Mouse (Mus musculus): ENCODE measurements around the gene Mllt3. TPM values are rescaled to one million over a fixed set of nuclear protein-coding genes. Genes with fewer than 3 reads are reported as not detected.

Mllt3 gene
- polyA plus RNA-seq, 1 experiment from 2014 or later: 107 TPM

GRCm38 (mm10) chr4:87944320-87944719, 88.8 kb downstream of the Mllt3 start:
- H3K4me1 ChIP-seq (replicated peaks): no peaks in the 10 kb centered on the region
- no peaks in the 10 kb centered on the region for H3K9me3 ChIP-seq (replicated peaks)
- no peaks in the 10 kb centered on the region for H3K36me3 ChIP-seq
- ATAC-seq (ENCODE audit: low read depth): no peak
- no peak overlapping the region for H3K27ac ChIP-seq
- H3K4me2 ChIP-seq: no peak overlapping the region
- H3K27me3 ChIP-seq: no peaks in the 10 kb centered on the region
- 47% methylated on average over 3 of the region's 3 CpGs for WGBS (ENCODE audit: insufficient replicate concordance)
- no peak for DNase-seq
- H3K4me3 ChIP-seq (replicated peaks): no peak overlapping the region
- H3K9ac ChIP-seq: no peak overlapping the region

- Histone ChIP-seq H3K9ac (no peak overlapping the region), H3K36me3 (no peaks in the 10 kb centered on the region), H3K4me3 (replicated peaks) (no peak overlapping the region), H3K9me3 (replicated peaks) (no peaks in the 10 kb centered on the region), H3K4me2 (no peak overlapping the region), H3K4me1 (replicated peaks) (no peaks in the 10 kb centered on the region), H3K27ac (no peak overlapping the region), H3K27me3 (no peaks in the 10 kb centered on the region)
- no peak for DNase-seq
- WGBS (ENCODE audit: insufficient replicate concordance): 62% methylated on average over 8 of the region's 8 CpGs
- ATAC-seq (ENCODE audit: low read depth): no peak
These were observed 90.2 kb downstream of the Mllt3 start for GRCm38 (mm10) chr4:87942921-87943403.

- no peaks in the 10 kb centered on the region for H3K27me3 ChIP-seq
- DNase-seq (no peak), ATAC-seq (ENCODE audit: low read depth) (no peak)
- no peak overlapping the region for H3K4me2 ChIP-seq
- no peaks in the 10 kb centered on the region for H3K36me3 ChIP-seq
- H3K4me3 ChIP-seq (replicated peaks): no peak overlapping the region
- H3K27ac ChIP-seq: no peak overlapping the region
- 73% methylated on average over 7 of the region's 7 CpGs for WGBS (ENCODE audit: insufficient replicate concordance)
- H3K9me3 ChIP-seq (replicated peaks): no peaks in the 10 kb centered on the region
- no peak overlapping the region for H3K9ac ChIP-seq
- H3K4me1 ChIP-seq (replicated peaks): peaks cover 7% of the 10 kb centered on the region; the same call in 1 of the 2 replicates
These were observed 93.5 kb downstream of the Mllt3 start for GRCm38 (mm10) chr4:87939474-87940154.

GRCm38 (mm10) chr4:87936326-87936725, 96.8 kb downstream of the Mllt3 start:
- H3K4me2 ChIP-seq: no peak overlapping the region
- H3K27ac ChIP-seq: no peak overlapping the region
- ATAC-seq (ENCODE audit: low read depth): no peak
- WGBS (ENCODE audit: insufficient replicate concordance): 74% methylated on average over 2 of the region's 2 CpGs
- no peak for DNase-seq
- H3K27me3 ChIP-seq: no peaks in the 10 kb centered on the region
- H3K36me3 ChIP-seq: no peaks in the 10 kb centered on the region
- H3K9ac ChIP-seq: no peak overlapping the region
- H3K4me1 ChIP-seq (replicated peaks): peaks cover 23% of the 10 kb centered on the region
- H3K9me3 ChIP-seq (replicated peaks): no peaks in the 10 kb centered on the region
- no peak overlapping the region for H3K4me3 ChIP-seq (replicated peaks)

- Histone ChIP-seq H3K9me3 (replicated peaks) (no peaks in the 10 kb centered on the region), H3K27ac (no peak overlapping the region), H3K27me3 (no peaks in the 10 kb centered on the region), H3K9ac (no peak overlapping the region), H3K36me3 (no peaks in the 10 kb centered on the region), H3K4me2 (no peak overlapping the region), H3K4me1 (replicated peaks) (peaks cover 45% of the 10 kb centered on the region), H3K4me3 (replicated peaks) (no peak overlapping the region)
- ATAC-seq (ENCODE audit: low read depth): no peak
- DNase-seq: no peak
- WGBS (ENCODE audit: insufficient replicate concordance): 74% methylated on average over 4 of the region's 4 CpGs
These were observed 99.3 kb downstream of the Mllt3 start for GRCm38 (mm10) chr4:87933701-87934337.

- H3K36me3 ChIP-seq: no peaks in the 10 kb centered on the region
- ATAC-seq (ENCODE audit: low read depth) (peak; percentile 93), DNase-seq (peak; percentile 63)
- WGBS (ENCODE audit: insufficient replicate concordance): 39% methylated on average over 8 of the region's 8 CpGs
- H3K9ac ChIP-seq: peak overlapping the region; percentile 30
- no peaks in the 10 kb centered on the region for H3K9me3 ChIP-seq (replicated peaks)
- no peaks in the 10 kb centered on the region for H3K27me3 ChIP-seq
- peaks cover 45% of the 10 kb centered on the region for H3K4me1 ChIP-seq (replicated peaks)
- no peak overlapping the region for H3K4me3 ChIP-seq (replicated peaks)
- peak overlapping the region; percentile 37 for H3K4me2 ChIP-seq
- peak overlapping the region; percentile 78 for H3K27ac ChIP-seq
These were observed 102.6 kb downstream of the Mllt3 start for GRCm38 (mm10) chr4:87930356-87931245.

- 64% methylated on average over 3 of the region's 3 CpGs for WGBS (ENCODE audit: insufficient replicate concordance)
- Histone ChIP-seq H3K9ac (no peak overlapping the region), H3K4me2 (no peak overlapping the region), H3K36me3 (no peaks in the 10 kb centered on the region), H3K27ac (no peak overlapping the region), H3K27me3 (no peaks in the 10 kb centered on the region), H3K4me1 (replicated peaks) (peaks cover 29% of the 10 kb centered on the region), H3K9me3 (replicated peaks) (no peaks in the 10 kb centered on the region), H3K4me3 (replicated peaks) (no peak overlapping the region)
- no peak for ATAC-seq (ENCODE audit: low read depth)
- no peak for DNase-seq
These were observed 104.5 kb downstream of the Mllt3 start for GRCm38 (mm10) chr4:87928603-87929199.

GRCm38 (mm10) chr4:87927354-87927753, 105.8 kb downstream of the Mllt3 start:
- no peaks in the 10 kb centered on the region for H3K27me3 ChIP-seq
- DNase-seq: no peak
- H3K36me3 ChIP-seq: no peaks in the 10 kb centered on the region
- no peak overlapping the region for H3K4me2 ChIP-seq
- H3K4me3 ChIP-seq (replicated peaks): no peak overlapping the region
- H3K27ac ChIP-seq: no peak overlapping the region
- H3K9ac ChIP-seq: no peak overlapping the region
- no peaks in the 10 kb centered on the region for H3K9me3 ChIP-seq (replicated peaks)
- peaks cover 27% of the 10 kb centered on the region for H3K4me1 ChIP-seq (replicated peaks)
- no peak for ATAC-seq (ENCODE audit: low read depth)
- WGBS (ENCODE audit: insufficient replicate concordance): 81% methylated on average over 10 of the region's 10 CpGs

GRCm38 (mm10) chr4:87920664-87921063, 112.5 kb downstream of the Mllt3 start:
- H3K4me3 ChIP-seq (replicated peaks): no peak overlapping the region
- H3K27me3 ChIP-seq: no peaks in the 10 kb centered on the region
- H3K4me1 ChIP-seq (replicated peaks): no peaks in the 10 kb centered on the region
- no peaks in the 10 kb centered on the region for H3K9me3 ChIP-seq (replicated peaks)
- no peak overlapping the region for H3K27ac ChIP-seq
- no peak overlapping the region for H3K4me2 ChIP-seq
- ATAC-seq (ENCODE audit: low read depth): no peak
- H3K9ac ChIP-seq: no peak overlapping the region
- WGBS (ENCODE audit: insufficient replicate concordance): 73% methylated on average over 8 of the region's 8 CpGs
- DNase-seq: no peak
- H3K36me3 ChIP-seq: no peaks in the 10 kb centered on the region

GRCm38 (mm10) chr4:87911172-87911994, 121.8 kb downstream of the Mllt3 start:
- no peak overlapping the region for H3K27ac ChIP-seq
- no peak overlapping the region for H3K4me2 ChIP-seq
- H3K27me3 ChIP-seq: no peaks in the 10 kb centered on the region
- peaks cover 11% of the 10 kb centered on the region for H3K4me1 ChIP-seq (replicated peaks)
- no peaks in the 10 kb centered on the region for H3K36me3 ChIP-seq
- 59% methylated on average over 6 of the region's 6 CpGs for WGBS (ENCODE audit: insufficient replicate concordance)
- ATAC-seq (ENCODE audit: low read depth) (no peak), DNase-seq (no peak)
- no peak overlapping the region for H3K4me3 ChIP-seq (replicated peaks)
- H3K9ac ChIP-seq: no peak overlapping the region
- no peaks in the 10 kb centered on the region for H3K9me3 ChIP-seq (replicated peaks)
